Mouse (Mus musculus) testis, adult 2 months (tissue): Measurements from ENCODE around the gene Sncg.

Source experiments
- CTCF ChIP-seq: fragments of 200-500 bp; IDR thresholded peaks from 2 replicates; pipeline ENCODE4 v1.5.1; 2012; ENCODE audit warnings: low read depth, mild to moderate bottlenecking, inconsistent platforms, low read length, moderate library complexity; ENCODE audit not compliant: control insufficient read depth, insufficient read depth, insufficient replicate concordance
- POLR2A ChIP-seq: fragments of 200-500 bp; IDR thresholded peaks from 2 replicates; pipeline ENCODE4 v1.6.1; 2012; ENCODE audit warnings: low read depth, mild to moderate bottlenecking, inconsistent platforms, low read length, moderate library complexity; ENCODE audit not compliant: control insufficient read depth

DNA sequence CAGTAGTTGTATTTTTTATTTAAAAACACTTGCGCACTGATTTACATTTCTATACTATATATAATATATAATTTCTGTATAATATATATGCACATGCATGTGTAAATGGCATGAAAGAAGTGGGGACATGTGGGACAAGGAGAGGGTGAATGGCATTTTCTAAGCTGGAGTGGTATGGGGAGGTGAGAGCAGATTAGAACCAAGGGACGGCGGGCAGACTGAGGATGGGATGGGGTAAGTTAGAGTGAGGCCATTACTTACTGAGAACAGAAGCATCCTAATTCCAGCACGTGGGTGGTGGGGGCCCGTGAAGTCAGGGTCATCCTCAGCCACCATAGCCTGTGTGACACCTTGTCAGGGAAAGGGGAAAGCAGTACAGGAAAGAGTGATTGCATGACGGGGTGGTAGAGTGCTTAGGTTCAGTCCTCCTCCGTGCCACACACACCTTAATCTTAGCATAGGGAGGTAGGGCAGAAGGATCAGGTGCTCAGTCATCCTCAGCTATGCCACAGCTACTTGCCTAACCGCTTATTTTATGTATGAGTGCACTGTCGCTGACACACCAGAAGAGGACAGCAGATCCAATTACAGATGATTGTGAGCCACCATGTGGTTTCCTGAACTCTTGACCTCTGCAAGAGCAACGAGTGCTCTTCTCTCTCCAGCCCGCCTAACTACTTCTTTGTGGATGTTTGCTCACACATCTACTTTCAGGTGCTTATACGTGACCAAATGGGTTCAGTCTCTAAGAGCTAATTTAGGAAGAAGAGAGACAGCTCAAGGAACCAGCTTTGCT is 28.6 kb downstream of the Sncg start:
- no peak for TF ChIP-seq CTCF
- no peak for TF ChIP-seq POLR2A
